Mouse (Mus musculus) intestine, embryonic 15.5 days (tissue): ENCODE data around the gene Myo1h. TPM values are rescaled to one million over a fixed set of nuclear protein-coding genes. Genes with fewer than 3 reads are reported as not detected.

ENCODE experiments used
- ATAC-seq: fragments of 200-750 bp; cut with Nextera tagmentation; 2 replicates; pipeline ENCODE4 v1.8.0; 2017; ENCODE audit warnings: moderate TSS enrichment, moderate library complexity
- H3K27ac ChIP-seq: fragments of 300-500 bp; sonication (generic); 2 replicates; pipeline ENCODE4 v1.5.1; 2015; ENCODE audit warnings: mild to moderate bottlenecking, inconsistent platforms
- H3K27me3 ChIP-seq: fragments of 300-500 bp; sonication (generic); replicated peaks from 2 replicates; pipeline ENCODE4 v1.6.1; 2015; ENCODE audit warnings: inconsistent platforms
- H3K36me3 ChIP-seq: fragments of 300-500 bp; sonication (generic); 2 replicates; pipeline ENCODE4 v1.6.1; 2015; ENCODE audit warnings: inconsistent platforms
- H3K4me1 ChIP-seq: fragments of 300-500 bp; sonication (generic); replicated peaks from 2 replicates; pipeline ENCODE4 v1.6.1; 2015; ENCODE audit warnings: inconsistent platforms
- H3K4me2 ChIP-seq: fragments of 300-500 bp; sonication (generic); replicated peaks from 2 replicates; pipeline ENCODE4 v1.6.1; 2015; ENCODE audit warnings: mild to moderate bottlenecking, inconsistent platforms
- H3K4me3 ChIP-seq: fragments of 300-500 bp; sonication (generic); replicated peaks from 2 replicates; pipeline ENCODE4 v1.5.1; 2015; ENCODE audit warnings: inconsistent platforms
- H3K9ac ChIP-seq: fragments of 300-500 bp; sonication (generic); 2 replicates; pipeline ENCODE4 v1.6.1; 2015; ENCODE audit warnings: inconsistent platforms
- H3K9me3 ChIP-seq: fragments of 300-500 bp; sonication (generic); 2 replicates; pipeline ENCODE4 v1.6.1; 2016; ENCODE audit warnings: inconsistent platforms
- WGBS: fragments of 180-500 bp; shearing (Covaris S2); methylation state at CpG from one replicate; pipeline ENCODE4 v1.1.7; 2015; 5-methylcytosine and 5-hydroxymethylcytosine counted together
- polyA plus RNA-seq: library from polyadenylated mRNA; unstranded; fragments of >200 nt; fragmentation: Nextera tagmentation; extraction: Ambion mirVana; gene quantifications from 2 replicates; pipeline ENCODE4 v1.2.1, GENCODE M21; 2015

Myo1h gene
- polyA plus RNA-seq, 1 experiment from 2014 or later, result 3.9 TPM

DNA sequence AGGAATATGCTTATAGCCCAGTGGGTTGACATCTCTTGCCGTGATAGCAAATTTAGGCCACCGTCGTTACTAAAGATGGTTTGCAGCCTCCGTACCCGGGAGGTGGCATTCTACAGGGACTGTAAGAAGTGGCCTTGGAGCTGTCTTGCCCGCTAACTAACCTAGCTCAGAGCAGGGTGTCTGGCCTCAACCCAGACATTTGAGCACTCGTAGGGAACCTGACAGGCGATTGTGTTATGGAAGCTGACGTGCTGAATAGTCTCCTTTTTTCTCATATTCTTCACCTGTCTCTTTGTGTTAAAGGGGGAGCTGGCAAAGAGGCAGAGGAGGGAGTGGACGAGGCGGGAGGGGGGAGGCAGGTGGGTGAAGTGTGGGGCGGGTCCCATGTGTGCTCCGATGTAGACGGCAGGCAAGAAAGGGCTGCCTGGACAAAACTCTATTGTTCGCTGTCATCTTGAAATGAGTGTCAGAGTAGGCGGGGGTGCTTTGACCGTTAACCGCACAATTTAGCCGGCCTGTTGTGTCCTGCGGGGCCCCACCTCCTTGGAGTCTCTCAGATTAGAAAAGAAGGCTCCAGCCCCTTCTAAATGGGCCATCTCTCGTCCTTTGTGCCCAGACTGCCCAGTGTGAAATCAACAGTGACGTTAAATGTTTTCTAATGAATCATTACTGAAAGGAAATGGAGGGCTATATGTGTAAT, 10.3 kb downstream of the Myo1h start:
- H3K27ac ChIP-seq, result no peak overlapping the region
- no peak overlapping the region for H3K4me3 ChIP-seq
- no peaks in the 10 kb centered on the region for H3K27me3 ChIP-seq
- no peak overlapping the region for H3K9ac ChIP-seq
- ATAC-seq, result no peak
- no peaks in the 10 kb centered on the region for H3K9me3 ChIP-seq
- no peaks in the 10 kb centered on the region; the same call in 1 of the 2 replicates for H3K4me1 ChIP-seq
- no peak overlapping the region for H3K4me2 ChIP-seq
- 62% methylated on average over 22 of the region's 22 CpGs for WGBS
- H3K36me3 ChIP-seq, result no peaks in the 10 kb centered on the region

DNA sequence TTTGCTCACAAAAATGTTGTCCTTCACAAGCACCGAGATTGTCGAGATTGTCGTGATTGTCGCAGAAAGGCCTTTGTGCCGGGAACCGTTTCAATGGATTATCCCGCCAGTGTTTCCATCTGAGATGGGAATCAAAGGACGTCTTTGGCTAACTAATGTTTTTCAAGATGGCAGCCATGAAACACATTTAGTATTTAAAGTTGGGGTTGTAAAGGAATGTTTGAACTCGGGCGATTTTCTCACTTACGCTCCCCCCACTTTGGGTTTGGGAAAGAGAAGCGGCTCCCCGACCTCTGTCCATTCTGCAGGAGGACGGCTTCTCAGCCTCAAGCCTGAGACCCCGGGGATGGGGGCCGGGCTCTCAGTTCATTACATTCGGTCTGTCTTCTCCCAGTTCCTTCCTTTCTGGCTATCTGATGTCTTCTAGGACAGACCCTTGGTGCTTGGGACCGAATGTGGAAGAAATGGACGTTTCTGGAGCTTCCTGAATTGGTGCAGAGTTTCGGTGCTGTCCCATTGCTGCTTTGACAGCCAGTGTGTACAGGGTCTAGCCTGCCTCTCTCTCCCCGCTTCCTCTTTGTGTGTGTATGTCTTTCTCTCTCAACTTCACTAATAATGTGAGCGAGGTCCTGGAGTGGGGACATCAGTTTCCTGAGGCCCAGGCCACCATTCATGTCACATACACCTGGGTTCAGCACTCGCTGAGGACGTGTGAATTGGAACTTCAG, 11.1 kb downstream of the Myo1h start:
- Histone ChIP-seq H3K4me2 (no peak overlapping the region), H3K4me1 (no peaks in the 10 kb centered on the region; the same call in 1 of the 2 replicates), H3K36me3 (no peaks in the 10 kb centered on the region), H3K9me3 (no peaks in the 10 kb centered on the region), H3K4me3 (no peak overlapping the region), H3K27ac (no peak overlapping the region), H3K27me3 (no peaks in the 10 kb centered on the region), H3K9ac (no peak overlapping the region)
- ATAC-seq, result no peak
- WGBS, result 87% methylated on average over 24 of the region's 24 CpGs

DNA sequence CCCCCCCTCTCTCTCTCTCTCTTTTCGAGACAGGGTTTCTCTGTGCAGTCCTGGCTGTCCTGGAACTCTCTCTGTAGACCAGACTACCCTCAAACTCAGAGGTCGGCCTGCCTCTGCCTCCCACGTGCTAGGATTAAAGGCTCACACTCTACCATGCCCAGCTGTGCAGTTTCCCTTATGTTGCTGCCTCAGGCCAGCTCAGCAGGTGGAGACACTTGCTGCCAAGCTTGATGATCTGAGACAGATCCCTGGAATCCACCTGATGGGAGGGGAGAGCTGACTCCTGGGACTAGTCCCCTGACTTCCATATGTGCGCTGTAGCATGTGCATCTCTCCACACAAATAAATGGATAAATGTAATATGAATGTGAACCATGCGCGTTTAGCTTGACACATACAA, 14.2 kb downstream of the Myo1h start:
- Histone ChIP-seq H3K27me3 (no peaks in the 10 kb centered on the region), H3K36me3 (no peaks in the 10 kb centered on the region), H3K9me3 (no peaks in the 10 kb centered on the region), H3K9ac (no peak overlapping the region), H3K4me1 (no peaks in the 10 kb centered on the region), H3K4me2 (no peak overlapping the region), H3K4me3 (no peak overlapping the region), H3K27ac (no peak overlapping the region)
- WGBS, result 75% methylated on average over 6 of the region's 6 CpGs
- no peak for ATAC-seq

DNA sequence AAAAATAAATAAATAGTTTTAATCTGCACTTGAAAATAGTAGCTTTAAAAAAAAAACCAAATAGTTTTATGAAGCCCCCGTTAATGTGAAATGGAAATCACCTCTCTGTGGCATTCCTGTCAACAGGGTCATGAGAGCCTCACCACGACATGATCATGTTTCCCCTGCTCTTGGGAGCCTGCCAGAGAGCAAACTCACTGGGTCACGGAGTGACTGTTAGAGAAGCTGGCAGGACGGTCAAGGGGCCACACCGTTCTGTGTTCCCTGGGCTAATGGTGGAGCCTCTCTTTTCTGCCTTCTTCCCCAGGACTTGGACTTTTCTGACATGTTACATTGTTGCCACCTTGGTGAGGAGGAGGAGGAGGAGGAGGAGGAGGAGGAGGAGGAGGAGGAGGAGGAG, 17.5 kb downstream of the Myo1h start:
- Histone ChIP-seq H3K9me3 (no peaks in the 10 kb centered on the region), H3K4me2 (no peak overlapping the region), H3K9ac (no peak overlapping the region), H3K36me3 (no peaks in the 10 kb centered on the region), H3K4me1 (0 out of 2 replicates have a peak, but pooled peaks cover 4% of the 10 kb centered on the region), H3K27ac (no peak overlapping the region), H3K4me3 (no peak overlapping the region), H3K27me3 (no peaks in the 10 kb centered on the region)
- 58% methylated on average over 5 of the region's 5 CpGs for WGBS
- no peak for ATAC-seq

DNA sequence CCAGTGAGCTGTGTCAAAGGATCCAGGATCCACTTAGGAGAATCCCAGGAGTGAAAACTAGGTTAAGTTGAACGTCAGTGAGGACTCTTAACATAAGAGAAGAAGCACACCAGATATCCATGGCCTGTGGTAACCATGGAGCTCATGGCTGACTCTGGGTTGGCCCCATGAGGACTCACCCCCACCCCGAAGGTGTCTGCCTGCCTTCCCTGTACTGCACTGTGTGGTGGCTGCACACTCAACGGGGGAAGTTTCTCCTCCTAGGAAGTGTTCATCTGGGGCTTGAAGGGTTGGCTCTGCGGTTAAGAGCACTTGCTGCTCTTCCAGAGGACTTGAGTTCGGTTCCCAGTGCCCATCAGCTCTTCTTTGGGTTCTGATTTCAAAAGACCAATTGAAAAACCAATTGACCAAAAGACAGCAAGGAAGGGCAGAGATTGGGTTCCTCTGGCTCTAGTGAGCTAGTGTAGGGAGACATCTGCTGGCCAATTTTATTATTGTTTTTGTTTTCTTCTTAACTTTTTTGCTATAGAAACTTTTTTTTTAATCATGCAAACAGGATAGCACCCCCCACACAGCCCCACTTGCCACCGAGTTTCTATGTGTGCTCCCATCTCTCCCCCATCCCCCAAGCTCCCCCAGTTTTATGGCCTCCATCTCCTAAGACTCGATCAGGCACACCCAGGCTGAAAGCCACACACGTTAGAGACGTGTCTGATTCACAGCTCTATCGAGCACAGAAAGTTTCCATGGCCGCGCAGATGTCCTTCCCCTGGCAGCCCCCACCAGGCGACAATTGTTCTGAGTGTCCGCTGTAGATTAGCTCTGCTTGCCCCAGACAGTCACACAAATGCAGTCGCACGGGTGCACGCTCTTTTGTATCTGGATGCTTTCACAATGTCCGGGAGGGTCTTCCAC, 20.1 kb downstream of the Myo1h start:
- Histone ChIP-seq H3K27ac (no peak overlapping the region), H3K4me3 (peak overlapping the region; percentile 5), H3K9me3 (no peaks in the 10 kb centered on the region), H3K4me2 (peak overlapping the region; percentile 56), H3K9ac (0 out of 2 replicates have a peak overlapping the region, but pooled peaks have one; percentile 2), H3K27me3 (no peaks in the 10 kb centered on the region), H3K4me1 (0 out of 2 replicates have a peak, but pooled peaks cover 4% of the 10 kb centered on the region), H3K36me3 (no peaks in the 10 kb centered on the region)
- WGBS, result 37% methylated on average over 18 of the region's 18 CpGs
- ATAC-seq, result peak; percentile 53

DNA sequence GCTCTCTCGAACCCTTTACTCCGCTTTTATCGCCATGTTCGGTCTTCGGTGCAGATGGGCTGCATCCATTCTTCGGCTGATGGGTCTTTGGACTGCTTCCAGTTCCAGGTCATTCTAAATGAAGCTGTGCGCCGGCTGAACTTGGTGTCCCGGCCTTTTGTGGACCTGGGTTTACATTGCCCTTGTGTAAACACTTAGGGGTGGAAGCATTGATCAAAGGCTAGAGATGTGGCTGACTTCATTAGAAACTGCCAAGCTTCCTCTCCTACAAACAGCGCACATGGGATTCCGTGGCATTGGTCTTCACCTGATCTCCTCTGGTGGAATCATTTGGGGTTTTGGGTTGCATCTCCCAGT, 20.7 kb downstream of the Myo1h start:
- 0 out of 2 replicates have a peak, but pooled peaks cover 4% of the 10 kb centered on the region for H3K4me1 ChIP-seq
- H3K9ac ChIP-seq, result 0 out of 2 replicates have a peak overlapping the region, but pooled peaks have one; percentile 2
- peak overlapping the region; percentile 5; the same call in 1 of the 2 replicates for H3K4me3 ChIP-seq
- 0 out of 2 replicates have a peak, but pooled peaks have one; percentile 15 for ATAC-seq
- no peaks in the 10 kb centered on the region for H3K9me3 ChIP-seq
- no peaks in the 10 kb centered on the region for H3K36me3 ChIP-seq
- H3K27me3 ChIP-seq, result no peaks in the 10 kb centered on the region
- no peak overlapping the region for H3K27ac ChIP-seq
- WGBS, result 22% methylated on average over 11 of the region's 11 CpGs
- H3K4me2 ChIP-seq, result peak overlapping the region; percentile 56

DNA sequence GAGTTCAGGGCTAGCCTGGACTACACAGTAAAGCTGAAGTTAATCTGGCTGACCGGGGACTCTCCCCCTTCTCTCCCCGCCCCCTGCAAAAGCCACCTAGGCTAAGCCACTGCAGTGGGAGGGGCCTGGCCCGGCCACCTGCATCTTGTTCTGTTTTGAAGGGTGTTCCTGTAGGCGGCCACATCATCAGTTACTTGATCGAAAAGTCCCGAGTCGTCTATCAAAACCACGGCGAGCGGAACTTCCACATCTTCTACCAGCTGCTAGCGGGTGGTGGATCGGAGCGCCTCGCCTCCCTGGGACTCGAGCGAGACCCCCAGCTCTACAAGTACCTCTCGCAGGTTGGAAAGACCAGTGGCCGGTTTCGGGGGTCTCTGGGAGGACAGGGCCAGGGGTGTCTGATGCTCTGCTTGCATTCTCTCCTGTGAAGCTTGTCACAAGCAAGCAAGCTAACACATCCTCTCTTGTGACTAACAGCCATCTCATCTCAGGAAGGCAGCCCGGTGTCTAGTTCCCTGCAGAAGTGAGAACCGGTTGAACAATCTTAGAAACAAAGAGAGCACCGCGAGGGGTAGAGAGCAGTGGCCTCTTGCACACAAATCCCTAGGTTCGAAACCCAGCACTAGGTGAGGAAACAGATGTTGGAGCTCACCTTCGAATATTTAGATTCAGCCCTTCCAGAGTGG, 34.3 kb downstream of the Myo1h start:
- ATAC-seq, result no peak
- Histone ChIP-seq H3K27ac (no peak overlapping the region), H3K4me3 (no peak overlapping the region), H3K27me3 (no peaks in the 10 kb centered on the region), H3K4me1 (peaks cover 6% of the 10 kb centered on the region), H3K36me3 (no peaks in the 10 kb centered on the region), H3K9me3 (no peaks in the 10 kb centered on the region), H3K9ac (no peak overlapping the region), H3K4me2 (peak overlapping the region; percentile 41; the same call in 1 of the 2 replicates)
- 52% methylated on average over 25 of the region's 25 CpGs for WGBS

DNA sequence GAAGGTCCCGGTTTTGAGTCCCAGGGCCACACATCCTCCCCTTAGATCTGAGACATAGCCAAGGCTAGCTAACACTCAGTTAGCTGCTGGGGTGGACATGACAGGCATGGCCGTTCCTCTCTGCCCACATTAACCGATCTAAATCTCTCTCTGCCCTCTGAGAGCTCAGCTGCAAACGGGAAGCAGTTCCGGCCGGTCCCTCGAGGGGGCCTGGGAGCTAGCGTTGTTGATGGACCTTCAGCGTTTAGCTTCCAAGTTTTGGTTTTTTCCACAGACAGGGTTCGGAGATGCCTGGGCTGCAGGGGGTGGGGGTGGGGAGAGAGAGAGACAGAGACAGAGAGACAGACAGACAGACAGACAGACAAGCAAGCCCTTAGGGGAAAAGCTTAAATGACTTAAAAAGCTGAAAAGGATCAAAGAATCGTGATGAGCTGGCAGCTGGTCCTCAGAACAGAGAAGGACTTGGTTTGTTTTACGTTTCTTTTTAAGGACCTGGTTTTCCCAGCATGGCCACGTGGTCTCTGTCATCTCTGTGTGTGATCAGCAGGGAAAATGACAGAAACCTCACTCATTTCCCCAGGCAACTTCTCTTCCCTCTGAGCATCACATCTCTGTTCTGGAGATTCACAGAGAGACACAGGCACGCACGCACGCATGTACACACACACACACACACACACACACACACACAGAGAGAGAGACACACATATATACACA, 35.0 kb downstream of the Myo1h start:
- H3K9ac ChIP-seq, result no peak overlapping the region
- no peaks in the 10 kb centered on the region for H3K27me3 ChIP-seq
- H3K9me3 ChIP-seq, result no peaks in the 10 kb centered on the region
- WGBS, result 20% methylated on average over 16 of the region's 16 CpGs
- peak; percentile 47; the same call in 1 of the 2 replicates for ATAC-seq
- no peak overlapping the region for H3K27ac ChIP-seq
- peaks cover 6% of the 10 kb centered on the region for H3K4me1 ChIP-seq
- H3K4me3 ChIP-seq, result no peak overlapping the region
- peak overlapping the region; percentile 41; the same call in 1 of the 2 replicates for H3K4me2 ChIP-seq
- no peaks in the 10 kb centered on the region for H3K36me3 ChIP-seq

DNA sequence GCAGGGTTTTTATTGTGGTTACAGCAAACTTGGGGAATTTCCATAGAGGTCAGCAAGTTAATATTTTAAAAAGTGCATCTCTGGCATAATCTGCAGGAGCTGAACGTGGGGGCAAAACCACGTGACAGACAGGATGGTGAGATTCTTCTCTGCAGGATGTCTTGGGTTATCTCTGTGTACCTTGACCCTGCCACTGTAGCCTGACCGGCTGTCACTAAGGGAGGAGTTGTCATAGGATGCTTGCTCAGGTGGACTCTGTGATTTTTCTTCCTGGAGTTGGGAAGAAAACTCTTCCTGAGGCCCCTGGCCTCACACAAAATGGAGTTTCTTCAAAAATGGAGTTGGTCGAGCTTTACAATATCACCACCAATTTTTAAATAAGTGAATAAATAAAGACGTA, 54.0 kb downstream of the Myo1h start:
- no peaks in the 10 kb centered on the region for H3K9me3 ChIP-seq
- H3K9ac ChIP-seq, result no peak overlapping the region
- no peak overlapping the region for H3K27ac ChIP-seq
- 60% methylated on average over 5 of the region's 5 CpGs for WGBS
- ATAC-seq, result peak; percentile 77
- no peaks in the 10 kb centered on the region for H3K36me3 ChIP-seq
- H3K4me1 ChIP-seq, result 0 out of 2 replicates have a peak, but pooled peaks cover 3% of the 10 kb centered on the region
- H3K4me3 ChIP-seq, result no peak overlapping the region
- H3K27me3 ChIP-seq, result no peaks in the 10 kb centered on the region
- no peak overlapping the region for H3K4me2 ChIP-seq

DNA sequence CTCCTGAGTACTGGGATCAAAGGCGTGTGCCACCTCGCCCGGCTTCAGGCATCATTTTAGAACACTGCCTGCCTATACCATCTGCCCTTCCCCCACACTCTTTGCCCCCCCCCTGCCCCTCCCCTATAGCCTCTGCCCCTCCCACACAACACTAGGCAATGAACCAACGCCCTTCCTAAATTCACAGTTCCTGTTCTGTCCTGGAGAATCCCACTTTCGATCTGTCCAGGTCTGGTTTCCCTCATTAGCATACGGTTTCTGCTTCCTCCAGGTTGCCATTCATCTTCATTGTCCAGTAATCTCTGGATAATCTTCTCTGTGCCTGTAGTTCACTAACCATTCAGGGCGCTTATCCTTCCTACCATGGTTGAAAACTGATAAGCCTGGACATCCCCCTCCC, 54.6 kb downstream of the Myo1h start:
- Histone ChIP-seq H3K27ac (no peak overlapping the region), H3K27me3 (no peaks in the 10 kb centered on the region), H3K9ac (no peak overlapping the region), H3K4me1 (0 out of 2 replicates have a peak, but pooled peaks cover 5% of the 10 kb centered on the region), H3K36me3 (no peaks in the 10 kb centered on the region), H3K4me2 (no peak overlapping the region), H3K9me3 (no peaks in the 10 kb centered on the region), H3K4me3 (no peak overlapping the region)
- 82% methylated on average over 7 of the region's 7 CpGs for WGBS
- ATAC-seq, result no peak

DNA sequence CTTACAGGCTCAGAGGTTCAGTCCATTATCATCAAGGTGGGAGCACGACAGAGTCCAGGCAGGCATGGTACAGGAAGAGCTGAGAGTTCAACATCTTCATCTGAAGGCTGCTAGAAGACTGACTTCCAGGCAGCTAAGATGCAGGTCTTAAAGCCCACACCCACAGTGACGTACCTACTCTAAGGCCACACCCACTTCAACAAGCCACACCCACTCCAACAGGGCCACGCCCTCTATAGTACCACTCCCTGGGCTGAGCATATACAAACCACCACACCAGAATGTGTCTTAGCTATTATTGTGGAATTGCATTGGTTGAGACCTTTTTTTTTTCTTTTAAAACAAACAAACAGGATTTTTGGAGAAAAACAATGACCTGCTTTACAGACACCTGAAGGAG, 56.6 kb downstream of the Myo1h start:
- Histone ChIP-seq H3K4me1 (0 out of 2 replicates have a peak, but pooled peaks cover 5% of the 10 kb centered on the region), H3K27ac (no peak overlapping the region), H3K36me3 (no peaks in the 10 kb centered on the region), H3K27me3 (no peaks in the 10 kb centered on the region), H3K4me3 (no peak overlapping the region), H3K4me2 (no peak overlapping the region), H3K9me3 (no peaks in the 10 kb centered on the region), H3K9ac (no peak overlapping the region)
- peak; percentile 73 for ATAC-seq
- 51% methylated on average over 3 of the region's 3 CpGs for WGBS
